Mouse (Mus musculus) forebrain, embryonic 11.5 days (tissue): ENCODE results near the gene Clec9a. TPM values are rescaled to one million over a fixed set of nuclear protein-coding genes. Genes with fewer than 3 reads are reported as not detected.
A peak's percentile ranks its signal among the peaks of the same experiment; 100 is the strongest.

Experiments used
- ATAC-seq: fragments of 200-750 bp; cut with Nextera tagmentation; replicated peaks from 2 replicates; pipeline ENCODE4 v1.8.0; 2017; ENCODE audit warnings: moderate TSS enrichment; ENCODE audit not compliant: low FRiP score
- DNase-seq: peaks from one replicate; pipeline ENCODE4 v3.0.0-alpha.2; 2017; ENCODE audit warnings: low spot score
- H3K27ac ChIP-seq: fragments of 300-500 bp; sonication (generic); 2 replicates; pipeline ENCODE4 v1.5.1; 2014; ENCODE audit warnings: low read depth, low read length
- H3K27me3 ChIP-seq: fragments of 300-500 bp; sonication (generic); 2 replicates; pipeline ENCODE4 v1.6.1; 2014; ENCODE audit warnings: mild to moderate bottlenecking, low read length, mixed read lengths; ENCODE audit not compliant: control insufficient read depth, insufficient read depth
- H3K36me3 ChIP-seq: fragments of 300-500 bp; sonication (generic); 2 replicates; pipeline ENCODE4 v1.6.1; 2014; ENCODE audit warnings: mild to moderate bottlenecking, low read length, moderate library complexity, mixed read lengths; ENCODE audit not compliant: control insufficient read depth, insufficient read depth
- H3K4me1 ChIP-seq: fragments of 300-500 bp; sonication (generic); replicated peaks from 2 replicates; pipeline ENCODE4 v1.6.1; 2014; ENCODE audit warnings: low read length, mixed read lengths; ENCODE audit not compliant: control insufficient read depth, insufficient read depth
- H3K4me2 ChIP-seq: fragments of 300-500 bp; sonication (generic); 2 replicates; pipeline ENCODE4 v1.6.1; 2014; ENCODE audit warnings: low read depth, mild to moderate bottlenecking, low read length, moderate library complexity, mixed read lengths; ENCODE audit not compliant: severe bottlenecking
- H3K4me3 ChIP-seq: fragments of 300-500 bp; sonication (generic); 2 replicates; pipeline ENCODE4 v1.5.1; 2014; ENCODE audit warnings: low read depth, low read length
- H3K9ac ChIP-seq: fragments of 300-500 bp; sonication (generic); 2 replicates; pipeline ENCODE4 v1.6.1; 2014; ENCODE audit warnings: low read length
- H3K9me3 ChIP-seq: fragments of 300-500 bp; sonication (generic); 2 replicates; pipeline ENCODE4 v1.6.1; 2016; ENCODE audit warnings: low read length, mixed read lengths; ENCODE audit not compliant: control insufficient read depth
- WGBS: fragments of 180-500 bp; shearing (Covaris S2); extraction: QIAGEN DNeasy Blood & Tissue Kit; methylation state at CpG from one replicate; pipeline ENCODE4 v1.1.7; 2014; 5-methylcytosine and 5-hydroxymethylcytosine counted together
- polyA plus RNA-seq: library from polyadenylated mRNA; unstranded; fragments of >200 nt; fragmentation: Nextera tagmentation; extraction: Ambion mirVana; gene quantifications from 2 replicates; pipeline ENCODE4 v1.2.1, GENCODE M21; 2014

The Clec9a gene
- polyA plus RNA-seq = 0.33 and 0.51 TPM in 2 replicates

DNA sequence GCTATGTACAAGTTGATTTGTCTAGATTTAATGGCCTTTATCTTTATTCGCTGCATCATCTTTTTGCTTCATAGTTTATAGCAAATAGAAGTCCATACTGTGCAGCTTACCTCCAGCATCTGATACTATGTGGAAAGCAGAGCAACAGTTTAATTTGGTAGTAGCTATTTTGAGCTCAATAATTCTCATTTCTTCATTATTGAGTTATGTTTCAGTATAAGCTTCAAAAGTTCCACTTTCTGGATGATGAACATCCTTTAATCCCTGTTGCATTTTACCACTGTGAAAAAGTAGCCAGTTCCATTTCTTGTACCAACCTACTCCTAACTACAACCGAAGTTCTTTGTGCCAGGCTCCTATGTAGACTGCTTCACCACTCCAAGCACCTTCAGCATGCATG lies at the start of gene Clec9a:
TSS of gene Clec9a (plus strand) at position 301 of the 400 bp plus-strand sequence.
- 88% methylated on average over 2 of the region's 2 CpGs for WGBS
- Histone ChIP-seq H3K4me3 (no peak within 1 kb of the TSS), H3K27ac (no peak within 1 kb of the TSS), H3K36me3 (no peaks in the 10 kb centered on the region), H3K9ac (no peak within 1 kb of the TSS), H3K4me1 (no peaks in the 10 kb centered on the region), H3K4me2 (no peak within 1 kb of the TSS), H3K27me3 (no peaks in the 10 kb centered on the region), H3K9me3 (no peaks in the 10 kb centered on the region)
- ATAC-seq (no peak), DNase-seq (no peak)

DNA sequence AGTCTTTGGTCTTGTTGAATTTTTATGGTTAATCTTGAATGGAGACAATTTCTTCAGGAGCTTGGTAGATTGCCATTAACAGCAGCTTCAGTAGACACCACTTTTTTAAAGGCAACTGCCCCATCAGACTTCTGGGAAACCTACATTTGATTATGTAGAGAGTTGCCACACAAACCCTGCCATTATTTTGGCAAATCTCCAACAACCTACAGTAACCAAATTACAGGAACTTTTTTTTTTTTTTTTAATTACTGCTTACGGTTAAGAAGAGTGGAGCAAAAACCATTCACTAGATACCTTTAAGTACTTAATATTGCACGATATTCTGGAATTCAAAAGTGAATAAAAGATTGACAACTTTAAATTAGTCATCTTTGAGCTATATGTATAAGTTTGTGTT lies 49.1 kb upstream of the Clec9a start:
- no peak for DNase-seq
- 95% methylated on average over 2 of the region's 2 CpGs for WGBS
- H3K4me1 ChIP-seq = no peaks in the 10 kb centered on the region
- no peak overlapping the region for H3K9ac ChIP-seq
- no peaks in the 10 kb centered on the region for H3K36me3 ChIP-seq
- H3K4me3 ChIP-seq = no peak overlapping the region
- no peak overlapping the region for H3K27ac ChIP-seq
- H3K27me3 ChIP-seq = no peaks in the 10 kb centered on the region
- no peak for ATAC-seq
- no peak overlapping the region for H3K4me2 ChIP-seq
- H3K9me3 ChIP-seq = no peaks in the 10 kb centered on the region

DNA sequence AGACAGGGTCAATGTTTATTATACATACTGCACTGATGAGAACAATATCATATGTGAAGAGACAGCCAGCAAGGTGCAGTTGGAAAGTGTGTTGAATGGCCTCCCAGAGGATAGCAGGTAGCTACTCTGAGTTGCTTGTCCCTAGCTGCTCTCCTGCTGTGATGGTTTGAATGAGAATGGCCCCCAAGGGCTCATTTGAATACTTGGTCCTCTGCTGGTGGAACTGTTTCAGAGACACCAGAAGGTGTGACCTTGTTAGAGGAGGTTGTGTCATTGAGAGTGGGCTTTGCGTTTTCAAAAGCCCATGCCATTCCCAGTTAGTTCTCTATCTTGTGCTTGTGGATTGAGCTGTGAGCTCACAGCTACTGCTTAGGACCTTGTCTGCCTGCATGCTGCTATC lies 44.7 kb upstream of the Clec9a start:
- DNase-seq (no peak), ATAC-seq (no peak)
- Histone ChIP-seq H3K27me3 (no peaks in the 10 kb centered on the region), H3K9me3 (no peaks in the 10 kb centered on the region), H3K27ac (no peak overlapping the region), H3K9ac (no peak overlapping the region), H3K4me3 (no peak overlapping the region), H3K36me3 (no peaks in the 10 kb centered on the region), H3K4me2 (no peak overlapping the region), H3K4me1 (no peaks in the 10 kb centered on the region)
- 31% methylated on average over 1 of the region's 1 CpGs for WGBS

DNA sequence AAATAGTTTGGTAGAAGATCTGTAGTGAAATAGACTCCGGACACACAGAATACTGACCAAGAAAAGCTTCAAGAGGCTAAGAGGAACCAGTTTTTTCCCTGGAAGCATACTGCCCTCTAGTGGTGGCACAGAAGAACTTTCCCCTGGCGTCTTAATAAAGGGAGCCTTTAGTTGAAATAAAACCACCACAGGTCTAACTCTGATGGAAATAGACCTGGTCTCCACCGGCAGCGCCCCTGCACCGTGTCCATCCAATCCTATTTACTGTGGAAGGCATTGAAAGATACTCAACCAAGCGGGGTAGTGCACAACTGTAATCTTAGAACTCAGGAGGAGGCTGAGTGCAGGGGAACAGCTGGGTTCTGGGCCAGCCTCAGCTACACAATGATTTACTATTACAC lies 42.7 kb upstream of the Clec9a start:
- DNase-seq (no peak), ATAC-seq (peak; percentile 72)
- no peak overlapping the region for H3K4me3 ChIP-seq
- H3K4me1 ChIP-seq = no peaks in the 10 kb centered on the region
- no peak overlapping the region for H3K27ac ChIP-seq
- WGBS = 22% methylated on average over 6 of the region's 6 CpGs
- H3K4me2 ChIP-seq = no peak overlapping the region
- H3K9ac ChIP-seq = no peak overlapping the region
- no peaks in the 10 kb centered on the region for H3K27me3 ChIP-seq
- no peaks in the 10 kb centered on the region for H3K36me3 ChIP-seq
- H3K9me3 ChIP-seq = no peaks in the 10 kb centered on the region

DNA sequence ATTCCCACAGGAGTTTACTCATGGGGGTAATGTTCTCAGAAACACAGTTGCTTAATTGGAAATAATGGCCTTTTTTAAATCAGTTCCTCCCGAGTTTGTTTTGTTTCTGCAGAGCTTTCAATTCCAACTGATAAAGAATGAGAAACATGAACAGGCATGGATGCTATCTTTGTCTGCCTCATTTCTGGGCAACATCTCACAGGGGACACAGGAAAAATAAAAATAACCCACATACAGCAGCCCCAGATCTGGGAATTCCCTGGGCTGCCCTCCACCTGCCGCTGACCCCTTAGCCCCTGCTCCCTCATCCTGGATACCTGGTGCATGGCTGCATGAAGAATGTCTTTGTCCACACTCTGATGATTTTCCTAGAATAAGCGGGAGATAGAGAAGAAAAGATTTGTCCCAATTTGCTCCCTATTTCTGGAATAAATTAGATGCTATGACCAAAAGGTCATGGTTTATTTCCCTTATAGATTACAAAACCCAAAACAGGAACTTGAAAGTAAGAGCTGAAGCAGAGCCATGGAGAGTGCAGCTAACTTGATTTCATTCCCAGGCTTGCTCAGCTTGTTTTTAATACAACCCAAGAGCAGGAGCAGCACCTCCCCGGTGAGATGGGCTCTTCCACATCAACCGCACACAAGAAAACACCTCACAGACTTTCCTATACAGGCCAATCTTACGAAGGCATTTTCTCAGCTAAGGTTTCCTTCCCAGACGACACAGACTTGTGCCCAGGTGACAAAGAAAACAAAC lies 39.1 kb upstream of the Clec9a start:
- Histone ChIP-seq H3K4me1 (no peaks in the 10 kb centered on the region), H3K9me3 (no peaks in the 10 kb centered on the region), H3K27me3 (no peaks in the 10 kb centered on the region), H3K27ac (no peak overlapping the region), H3K36me3 (no peaks in the 10 kb centered on the region), H3K4me3 (no peak overlapping the region), H3K9ac (no peak overlapping the region), H3K4me2 (no peak overlapping the region)
- 75% methylated on average over 7 of the region's 7 CpGs for WGBS
- ATAC-seq (no peak), DNase-seq (no peak)

DNA sequence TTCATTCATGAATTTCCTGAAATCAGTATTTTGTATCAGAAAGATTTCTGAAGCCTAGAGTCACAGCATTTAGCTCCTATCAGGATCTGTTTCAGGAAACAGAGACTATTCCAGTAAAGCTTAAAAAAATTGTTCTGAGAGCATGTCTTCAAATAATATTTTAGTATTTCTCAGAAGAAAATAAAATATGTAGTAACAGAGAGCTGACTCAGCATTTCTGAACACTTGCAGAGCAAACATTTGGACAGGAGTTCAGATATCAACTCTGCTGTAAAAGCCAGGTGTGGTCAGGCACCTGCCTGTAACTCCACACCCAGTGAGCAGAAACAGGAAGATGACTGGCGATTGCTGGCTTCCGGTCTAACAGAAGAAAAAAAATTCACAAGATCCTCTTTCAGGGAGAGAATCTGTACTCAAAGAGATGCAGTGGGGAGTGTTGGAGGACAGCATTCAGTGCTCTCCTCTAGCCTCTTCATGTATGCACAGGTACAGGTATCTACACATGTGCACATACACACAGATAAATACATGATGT lies 33.7 kb upstream of the Clec9a start:
- Histone ChIP-seq H3K9me3 (no peaks in the 10 kb centered on the region), H3K4me3 (no peak overlapping the region), H3K36me3 (no peaks in the 10 kb centered on the region), H3K4me2 (no peak overlapping the region), H3K27me3 (no peaks in the 10 kb centered on the region), H3K27ac (no peak overlapping the region), H3K4me1 (no peaks in the 10 kb centered on the region), H3K9ac (no peak overlapping the region)
- ATAC-seq = no peak
- 92% methylated on average over 2 of the region's 2 CpGs for WGBS
- DNase-seq = no peak

DNA sequence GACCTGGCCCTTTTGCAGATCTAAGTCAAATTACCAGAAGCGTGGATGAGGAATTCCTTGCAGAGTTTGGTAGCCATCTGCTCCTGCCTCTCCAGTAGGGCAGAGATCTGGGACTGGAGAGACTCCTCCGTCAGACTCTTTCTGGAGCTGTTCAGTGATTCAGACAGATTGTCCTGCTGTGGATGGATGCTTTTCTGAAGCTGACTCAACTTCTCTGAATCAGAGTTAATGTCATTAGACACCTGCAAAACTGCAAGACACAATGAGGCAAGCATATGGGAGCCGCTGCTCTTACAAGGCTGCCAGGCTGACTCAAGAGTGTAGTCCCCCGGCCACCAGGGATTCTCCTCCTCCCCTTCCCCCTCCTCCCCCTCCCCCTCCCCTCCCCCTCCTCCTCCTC lies 28.2 kb upstream of the Clec9a start:
- H3K9me3 ChIP-seq = no peaks in the 10 kb centered on the region
- no peak for DNase-seq
- H3K4me3 ChIP-seq = no peak overlapping the region
- H3K27me3 ChIP-seq = no peaks in the 10 kb centered on the region
- no peak for ATAC-seq
- WGBS = 63% methylated on average over 4 of the region's 4 CpGs
- no peaks in the 10 kb centered on the region for H3K36me3 ChIP-seq
- no peak overlapping the region for H3K4me2 ChIP-seq
- H3K4me1 ChIP-seq = no peaks in the 10 kb centered on the region
- H3K9ac ChIP-seq = no peak overlapping the region
- H3K27ac ChIP-seq = no peak overlapping the region

DNA sequence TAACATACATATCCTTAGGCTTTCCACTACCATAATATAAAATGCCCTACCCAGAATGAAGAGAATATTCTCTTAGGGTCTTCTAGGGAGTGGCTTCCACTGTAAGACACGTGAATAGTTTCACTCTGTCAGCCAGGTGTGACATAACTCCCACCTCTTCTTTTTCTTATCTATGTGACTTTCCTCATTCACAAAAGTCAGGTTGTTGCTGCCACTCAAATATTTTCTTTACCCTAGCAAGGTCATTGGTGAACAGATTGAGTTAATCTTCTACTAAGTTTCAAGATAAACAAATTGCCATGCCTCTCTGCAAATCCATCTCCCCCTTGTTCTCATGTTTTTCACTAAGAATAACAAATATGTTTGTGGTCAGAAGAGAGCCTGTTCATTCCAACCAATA lies 26.9 kb upstream of the Clec9a start:
- H3K27me3 ChIP-seq = no peaks in the 10 kb centered on the region
- no peak overlapping the region for H3K9ac ChIP-seq
- no peaks in the 10 kb centered on the region for H3K36me3 ChIP-seq
- H3K9me3 ChIP-seq = no peaks in the 10 kb centered on the region
- no peak overlapping the region for H3K4me3 ChIP-seq
- no peak overlapping the region for H3K4me2 ChIP-seq
- no peaks in the 10 kb centered on the region for H3K4me1 ChIP-seq
- whole genome bisulfite sequencing = 77% methylated on average over 1 of the region's 1 CpGs
- DNase-seq (no peak), ATAC-seq (no peak)
- no peak overlapping the region for H3K27ac ChIP-seq

DNA sequence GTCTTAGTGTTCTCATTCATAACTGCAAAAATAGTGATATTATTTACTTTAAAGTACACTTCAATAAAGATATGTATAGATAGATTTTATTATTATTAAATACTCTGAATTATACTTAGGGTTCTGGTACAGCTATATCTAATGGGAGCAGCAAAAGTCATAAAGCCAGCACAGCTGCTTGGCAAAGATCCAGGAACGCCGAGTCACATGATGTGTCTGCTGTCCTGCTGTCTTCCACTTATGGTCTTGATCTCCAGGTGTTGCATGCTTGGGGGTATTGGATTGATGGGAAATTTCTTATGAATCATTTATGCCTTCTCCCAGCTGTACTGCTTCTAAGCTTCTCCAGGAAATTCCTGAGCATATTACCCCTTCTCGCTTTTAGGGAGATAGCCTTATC lies 25.2 kb upstream of the Clec9a start:
- H3K9me3 ChIP-seq = no peaks in the 10 kb centered on the region
- no peak overlapping the region for H3K9ac ChIP-seq
- 94% methylated on average over 3 of the region's 3 CpGs for WGBS
- no peak overlapping the region for H3K27ac ChIP-seq
- DNase-seq (no peak), ATAC-seq (no peak)
- no peaks in the 10 kb centered on the region for H3K36me3 ChIP-seq
- no peaks in the 10 kb centered on the region for H3K27me3 ChIP-seq
- H3K4me1 ChIP-seq = no peaks in the 10 kb centered on the region
- H3K4me3 ChIP-seq = no peak overlapping the region
- H3K4me2 ChIP-seq = no peak overlapping the region
